Mouse (Mus musculus) olfactory bulb, adult 2 months (tissue): ENCODE data around the gene Ppargc1a. TPM values are rescaled to one million over a fixed set of nuclear protein-coding genes. Genes with fewer than 3 reads are reported as not detected.

Experiments
- H3K27ac ChIP-seq: fragments of 200-500 bp; 2 replicates; pipeline ENCODE4 v1.5.1; 2012; ENCODE audit warnings: low read depth, low read length; ENCODE audit not compliant: insufficient read depth
- H3K4me1 ChIP-seq: fragments of 200-500 bp; 2 replicates; pipeline ENCODE4 v1.6.1; 2012; ENCODE audit warnings: low read length; ENCODE audit not compliant: control insufficient read depth, insufficient read depth
- H3K4me3 ChIP-seq: fragments of 200-500 bp; 2 replicates; pipeline ENCODE4 v1.5.1; 2012; ENCODE audit warnings: mild to moderate bottlenecking, low read depth, low read length, moderate library complexity; ENCODE audit not compliant: insufficient read depth
- CTCF ChIP-seq: fragments of 200-500 bp; IDR thresholded peaks from 2 replicates; pipeline ENCODE4 v1.5.1; 2012; ENCODE audit warnings: low read depth, mild to moderate bottlenecking, low read length, moderate library complexity; ENCODE audit not compliant: insufficient read depth
- POLR2A ChIP-seq: fragments of 200-500 bp; IDR thresholded peaks from 2 replicates; pipeline ENCODE4 v1.6.1; 2012; ENCODE audit warnings: mild to moderate bottlenecking, low read depth, low read length, moderate library complexity; ENCODE audit not compliant: insufficient read depth
- WGBS: fragments of 180-500 bp; shearing (Covaris S2); methylation state at CpG from one replicate; pipeline ENCODE4 v1.1.7; 2018; 5-methylcytosine and 5-hydroxymethylcytosine counted together
- polyA plus RNA-seq: library from polyadenylated mRNA; stranded (reverse); fragments of >200 nt; gene quantifications from 2 replicates; pipeline ENCODE4 v1.2.4, GENCODE M21; 2012; ENCODE audit warnings: low replicate concordance; ENCODE audit not compliant: missing spikeins, insufficient read depth, insufficient read length

Ppargc1a gene
- polyA plus RNA-seq, 1 experiment, result not detected

GRCm38 (mm10) chr5:51416377-51416776, 151.1 kb downstream of the Ppargc1a start:
- no peak overlapping the region for H3K27ac ChIP-seq
- no peaks in the 10 kb centered on the region for H3K4me1 ChIP-seq
- WGBS, result 91% methylated on average over 7 of the region's 7 CpGs
- TF ChIP-seq CTCF (no peak), POLR2A (no peak)
- no peak overlapping the region for H3K4me3 ChIP-seq

DNA sequence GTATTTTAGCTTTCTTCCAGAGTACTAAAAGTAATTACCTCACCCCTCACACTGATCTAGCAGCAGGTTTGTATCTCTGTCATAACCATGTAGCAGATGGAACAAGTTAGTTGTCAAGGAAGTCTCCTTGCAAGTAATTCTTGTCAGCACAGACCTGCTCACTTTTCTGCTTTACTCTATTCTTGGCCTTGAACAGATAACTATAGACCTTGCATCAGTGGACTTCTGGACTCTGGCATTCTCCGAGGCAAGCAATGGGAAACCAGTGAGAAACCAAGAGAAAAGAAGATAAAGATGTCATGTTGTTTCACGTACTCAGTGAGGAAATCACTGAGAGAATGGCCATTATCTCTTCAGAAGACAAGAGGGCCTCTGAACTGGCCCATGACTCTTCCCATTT, 152.1 kb downstream of the Ppargc1a start:
- WGBS, result 92% methylated on average over 2 of the region's 2 CpGs
- TF ChIP-seq CTCF (no peak), POLR2A (no peak)
- Histone ChIP-seq H3K27ac (no peak overlapping the region), H3K4me3 (no peak overlapping the region), H3K4me1 (no peaks in the 10 kb centered on the region)

GRCm38 (mm10) chr5:51412303-51413117, 155.0 kb downstream of the Ppargc1a start:
- H3K4me1 ChIP-seq, result no peaks in the 10 kb centered on the region
- H3K4me3 ChIP-seq, result no peak overlapping the region
- WGBS, result 34% methylated on average over 12 of the region's 12 CpGs
- no peak overlapping the region for H3K27ac ChIP-seq
- TF ChIP-seq POLR2A (no peak), CTCF (no peak)

- 26% methylated on average over 1 of the region's 1 CpGs for WGBS
- Histone ChIP-seq H3K4me1 (no peaks in the 10 kb centered on the region), H3K4me3 (no peak overlapping the region), H3K27ac (no peak overlapping the region)
- TF ChIP-seq POLR2A, result no peak
- no peak for TF ChIP-seq CTCF
Measured at GRCm38 (mm10) chr5:51410006-51410405, 157.5 kb downstream of the Ppargc1a start.

DNA sequence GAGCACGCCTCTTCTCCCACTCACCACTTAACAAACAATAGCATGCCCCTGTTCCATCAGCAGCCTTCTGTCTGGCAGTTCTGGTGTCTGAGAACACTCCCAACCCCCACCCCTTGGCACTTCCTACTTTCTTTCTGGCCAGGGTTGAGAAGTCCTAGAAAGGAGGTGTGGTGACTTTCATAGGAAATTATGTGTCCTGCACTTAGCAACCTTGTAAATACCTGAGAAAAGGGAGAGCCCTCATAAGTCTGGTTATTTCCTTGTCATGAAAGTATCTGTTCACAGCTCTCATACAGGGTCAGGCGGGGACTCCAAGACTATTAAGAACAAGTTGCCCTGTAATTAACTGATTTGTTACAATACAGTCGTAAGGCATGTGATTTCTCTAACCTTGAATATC, 161.1 kb downstream of the Ppargc1a start:
- Histone ChIP-seq H3K4me1 (no peaks in the 10 kb centered on the region), H3K4me3 (no peak overlapping the region), H3K27ac (no peak overlapping the region)
- no peak for TF ChIP-seq POLR2A
- TF ChIP-seq CTCF, result no peak
- WGBS, result 67% methylated on average over 3 of the region's 3 CpGs
